Comparison of ENCODE assay signal across 8 mouse cellular contexts in genomic region chr7:90150311-90150710, GRCm38 (mm10). TPM values are rescaled to one million over a fixed set of nuclear protein-coding genes. Genes with fewer than 3 reads are reported as not detected.
DNase-seq lines count a peak whose midpoint lies in the region; ATAC-seq and TF ChIP-seq lines count a peak whose summit lies in the region.

No protein-coding gene starts in this region.

- WGBS in heart, adult 2 months, result 33% methylated on average over 2 of the region's 2 CpGs
- WGBS in kidney, adult 2 months, result 27% methylated on average over 2 of the region's 2 CpGs
- 47% methylated on average over 2 of the region's 2 CpGs for WGBS in lung, embryonic 16.5 days

- H3K4me3 ChIP-seq in heart, adult 2 months, result no peak overlapping the region
- no peak overlapping the region for H3K4me3 ChIP-seq in kidney, adult 2 months (ENCODE audit: insufficient read depth, low read depth, low read length)
- H3K4me3 ChIP-seq in lung, embryonic 16.5 days (ENCODE audit: low read length), result no peak overlapping the region

- no peaks in the 10 kb centered on the region for H3K9me3 ChIP-seq in lung, embryonic 16.5 days (ENCODE audit: control insufficient read depth, low read length)

- H3K4me1 ChIP-seq in heart, adult 2 months (ENCODE audit: control insufficient read depth, insufficient read depth, low read length), result peaks cover 32% of the 10 kb centered on the region
- H3K4me1 ChIP-seq in kidney, adult 2 months (ENCODE audit: control insufficient read depth, insufficient read depth, low read length), result peaks cover 30% of the 10 kb centered on the region
- peaks cover 29% of the 10 kb centered on the region for H3K4me1 ChIP-seq in lung, embryonic 16.5 days (replicated peaks; ENCODE audit: control insufficient read depth, insufficient read depth, low read length)

- no peak overlapping the region for H3K9ac ChIP-seq in heart, adult 2 months (ENCODE audit: low read depth, low read length)
- no peak overlapping the region for H3K9ac ChIP-seq in lung, embryonic 16.5 days (ENCODE audit: low read length)

- 0 out of 2 replicates have a peak, but pooled peaks have one; percentile 55 for ATAC-seq in lung, embryonic 16.5 days (ENCODE audit: low read depth)

- intact Hi-C loops in heart, adult 2 months (cut with DNase I), result loop anchor here (1.0 to 5.0 kb wide), 3 partner anchors 117 to 152 kb away; partner anchors contain the start of gene Ccdc83

- H3K27me3 ChIP-seq in heart, adult 2 months (ENCODE audit: control insufficient read depth, insufficient read depth, low read length), result no peaks in the 10 kb centered on the region
- H3K27me3 ChIP-seq in kidney, adult 2 months (replicated peaks; ENCODE audit: control insufficient read depth, insufficient read depth, low read length), result no peaks in the 10 kb centered on the region
- H3K27me3 ChIP-seq in lung, embryonic 16.5 days (ENCODE audit: control insufficient read depth, insufficient read depth, low read depth, low read length), result no peaks in the 10 kb centered on the region

- H3K4me2 ChIP-seq in lung, embryonic 16.5 days (ENCODE audit: low read depth, low read length), result no peak overlapping the region

- DNase-seq in CD8-positive naive resting alpha-beta T cell, adult 2 months (ENCODE audit: low read depth in 2 of 2, low spot score in 2 of 2), result peak; percentile 47 to 59
- DNase-seq in R1 (ENCODE audit: low read depth, low spot score), result peak; percentile 61
- peak; percentile 69 to 70 for DNase-seq in cerebellum, postnatal 36 days
- peak; percentile 61 to 67 for DNase-seq in heart, adult 2 months
- DNase-seq in kidney, adult 2 months, result peak; percentile 78
- DNase-seq in retina, adult 2 months (ENCODE audit: low read depth, low spot score), result peak; percentile 23
- no peak for DNase-seq in urinary bladder, postnatal 10 days (ENCODE audit: low spot score)

- peak; percentile 92 for TF ChIP-seq EP300 in heart, adult 2 months (IDR thresholded peaks at IDR 0.05; ENCODE audit: insufficient read depth, low read depth, low read length)

- H3K36me3 ChIP-seq in heart, adult 2 months (ENCODE audit: control insufficient read depth, insufficient read depth, low read length), result peaks cover 56% of the 10 kb centered on the region
- no peaks in the 10 kb centered on the region; the same call in 1 of the 2 replicates for H3K36me3 ChIP-seq in kidney, adult 2 months (ENCODE audit: control insufficient read depth, insufficient read depth, low read length)
- H3K36me3 ChIP-seq in lung, embryonic 16.5 days (ENCODE audit: control insufficient read depth, insufficient read depth, low read length), result no peaks in the 10 kb centered on the region

- peaks cover 4% of the 10 kb centered on the region; the same call in 1 of the 2 replicates for H3K79me2 ChIP-seq in heart, adult 2 months (replicated peaks; ENCODE audit: control insufficient read depth, insufficient read depth, low read length)

- H3K27ac ChIP-seq in heart, adult 2 months, result peak overlapping the region; percentile 3; the same call in 1 of the 2 replicates
- no peak overlapping the region for H3K27ac ChIP-seq in kidney, adult 2 months (ENCODE audit: insufficient read depth, low read depth, low read length)
- H3K27ac ChIP-seq in lung, embryonic 16.5 days (ENCODE audit: low read length), result no peak overlapping the region

- no peak for TF ChIP-seq POLR2A in heart, adult 2 months (IDR thresholded peaks at IDR 0.05; ENCODE audit: insufficient read depth, low read depth, low read length)
- TF ChIP-seq POLR2A in kidney, adult 2 months (IDR thresholded peaks at IDR 0.05; ENCODE audit: low read depth, low read length), result no peak

- no peak; the same call in 1 of the 2 replicates for TF ChIP-seq CTCF in heart, adult 2 months (IDR thresholded peaks at IDR 0.05)
- peak; percentile 88 for TF ChIP-seq CTCF in kidney, adult 2 months (conservative IDR thresholded peaks at IDR 0.05; ENCODE audit: insufficient read depth, insufficient read length, low read depth, low read length)

RNA-seq across cellular contexts. Expression of gene Picalm, which starts 20.3 kb away (rescaled TPM):
- 100 to 1,000 TPM in 1 of 2 experiments, 10 to 100 TPM in 1; 99.4 to 128 TPM for total RNA-seq in heart, adult 2 months (2021)
- 60.1 and 107 TPM in 2 replicates for polyA plus RNA-seq in heart, adult 2 months (2012; rRNA removed)
- polyA plus RNA-seq in kidney, adult 2 months (2012; rRNA removed), result 89.4 and 99.3 TPM in 2 replicates
- polyA plus RNA-seq in lung, embryonic 16.5 days (2015; fragmentation: Nextera tagmentation; extraction: Ambion mirVana), result 46.0 and 49.7 TPM in 2 replicates
